Mouse (Mus musculus) c-Kit-positive CD71-positive TER-119-positive erythroid progenitor cells, embryonic 14.5 days (primary cell): ENCODE data around the gene Efna4.

ENCODE experiments used
- DNase-seq: peaks from one replicate; pipeline ENCODE4 v3.0.0-alpha.2; 2013; ENCODE audit warnings: low spot score

The Efna4 gene

GRCm38 (mm10) chr3:89361675-89362074, 23.8 kb upstream of the Efna4 start, which contains the start of gene Dcst2:
Dcst2 (plus strand) TSS chr3:89361975.
- DNase-seq, result no peak

DNA sequence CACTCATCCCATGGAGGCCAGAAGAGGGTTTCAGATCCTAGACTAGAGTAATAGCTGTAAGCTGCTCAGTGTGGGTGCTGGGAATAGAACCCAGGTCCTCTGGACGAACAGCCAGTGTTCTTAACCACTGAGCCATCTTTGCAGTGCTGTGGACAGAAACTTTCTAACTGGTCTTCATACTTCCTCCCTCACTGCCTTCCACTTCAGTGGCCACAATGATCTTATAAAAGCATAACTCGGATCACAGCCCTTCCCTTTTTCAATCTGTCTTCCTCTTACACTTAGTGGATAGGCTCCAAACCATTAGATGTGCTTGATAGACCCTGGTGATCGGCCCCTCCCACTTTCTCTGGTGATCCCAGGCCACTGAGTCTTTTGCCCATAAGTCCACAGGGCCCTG, 22.4 kb upstream of the Efna4 start:
- no peak for DNase-seq

DNA sequence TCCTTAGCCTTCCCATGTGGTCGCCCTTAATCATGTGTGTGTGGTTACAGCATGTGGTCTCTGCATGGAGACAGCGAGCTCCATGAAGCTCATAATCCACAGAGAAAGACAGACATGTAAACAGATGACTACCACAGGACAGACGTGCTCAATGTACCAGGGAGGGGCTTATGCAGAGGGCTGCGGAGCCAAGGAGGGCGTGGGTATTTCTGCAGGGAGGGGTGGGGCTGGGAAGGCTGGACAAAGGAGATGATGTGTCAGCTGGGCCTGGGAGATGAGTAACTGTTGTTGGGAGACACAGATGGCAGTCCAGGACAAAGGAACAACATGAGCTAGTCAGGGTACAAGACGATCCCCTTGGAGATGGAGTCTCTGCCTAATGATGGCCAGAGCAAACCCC, 21.8 kb upstream of the Efna4 start:
- no peak for DNase-seq

GRCm38 (mm10) chr3:89356029-89356428, 18.2 kb upstream of the Efna4 start:
- no peak for DNase-seq

DNA sequence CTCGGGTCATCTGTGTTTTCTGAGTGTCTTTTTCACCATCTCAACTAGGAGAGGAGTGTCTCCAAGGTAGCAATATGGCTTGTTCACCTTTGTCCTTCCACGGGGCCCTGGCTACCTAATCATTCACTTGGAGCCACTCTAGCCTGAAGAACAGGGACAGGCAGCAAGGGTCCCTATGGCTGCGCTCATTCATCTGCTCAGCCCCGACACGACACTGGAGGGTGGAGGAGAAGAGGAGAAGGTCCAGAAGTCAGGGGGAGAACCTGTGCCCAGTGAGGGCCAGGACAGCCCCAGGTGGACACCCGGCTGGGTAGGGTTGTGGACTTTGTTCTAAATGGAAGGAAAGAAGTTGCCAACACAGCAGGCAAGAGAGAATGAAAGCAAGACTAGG, 17.7 kb upstream of the Efna4 start:
- no peak for DNase-seq

GRCm38 (mm10) chr3:89354816-89355511, 17.1 kb upstream of the Efna4 start:
- peak; percentile 65 for DNase-seq

DNA sequence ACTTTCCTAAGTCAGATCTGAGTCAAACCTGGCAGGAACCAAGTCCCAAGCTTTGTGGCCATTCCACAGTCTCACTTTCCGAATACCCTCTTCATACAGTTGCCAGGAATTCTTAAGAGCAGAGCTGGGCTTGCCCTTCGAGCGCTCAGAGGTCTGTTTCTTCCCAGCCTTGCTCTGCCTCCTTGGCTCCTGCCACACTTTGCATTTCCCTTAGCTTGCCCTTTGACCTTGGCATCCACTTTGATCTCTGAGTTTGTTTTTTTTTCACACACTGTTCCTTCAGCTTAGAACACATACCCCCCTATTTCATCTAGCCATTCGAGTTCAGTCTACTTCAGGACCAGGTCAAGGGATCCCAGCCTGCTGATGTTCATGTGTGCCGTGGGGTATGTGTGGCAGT, 13.4 kb upstream of the Efna4 start:
- DNase-seq, result no peak

- peak; percentile 57 for DNase-seq
Measured at GRCm38 (mm10) chr3:89349869-89350501, 12.2 kb upstream of the Efna4 start, which contains the start of gene Adam15. Adam15 (minus strand) TSS chr3:89349996.

GRCm38 (mm10) chr3:89348911-89349868, 11.4 kb upstream of the Efna4 start:
- no peak for DNase-seq

DNA sequence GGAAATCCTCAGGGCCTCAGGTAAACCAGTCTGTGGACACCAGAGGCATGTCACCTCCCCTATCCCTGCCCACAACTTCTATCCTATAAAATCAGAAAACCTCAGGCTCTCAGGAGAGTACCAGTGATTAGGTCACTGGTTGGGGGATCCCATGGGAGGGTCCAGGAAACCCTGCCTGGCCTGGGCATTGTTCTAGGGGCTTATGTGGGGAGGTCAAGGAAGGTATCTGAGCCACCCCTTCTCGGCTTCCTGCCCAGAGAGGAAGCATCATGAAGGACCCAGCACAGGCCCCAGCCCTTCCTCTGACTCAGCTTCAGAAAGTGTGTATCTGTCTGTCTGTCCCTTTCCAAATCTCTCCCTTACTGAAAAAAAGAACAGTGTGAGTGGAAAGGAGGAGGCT, 10.1 kb upstream of the Efna4 start:
- no peak for DNase-seq

DNA sequence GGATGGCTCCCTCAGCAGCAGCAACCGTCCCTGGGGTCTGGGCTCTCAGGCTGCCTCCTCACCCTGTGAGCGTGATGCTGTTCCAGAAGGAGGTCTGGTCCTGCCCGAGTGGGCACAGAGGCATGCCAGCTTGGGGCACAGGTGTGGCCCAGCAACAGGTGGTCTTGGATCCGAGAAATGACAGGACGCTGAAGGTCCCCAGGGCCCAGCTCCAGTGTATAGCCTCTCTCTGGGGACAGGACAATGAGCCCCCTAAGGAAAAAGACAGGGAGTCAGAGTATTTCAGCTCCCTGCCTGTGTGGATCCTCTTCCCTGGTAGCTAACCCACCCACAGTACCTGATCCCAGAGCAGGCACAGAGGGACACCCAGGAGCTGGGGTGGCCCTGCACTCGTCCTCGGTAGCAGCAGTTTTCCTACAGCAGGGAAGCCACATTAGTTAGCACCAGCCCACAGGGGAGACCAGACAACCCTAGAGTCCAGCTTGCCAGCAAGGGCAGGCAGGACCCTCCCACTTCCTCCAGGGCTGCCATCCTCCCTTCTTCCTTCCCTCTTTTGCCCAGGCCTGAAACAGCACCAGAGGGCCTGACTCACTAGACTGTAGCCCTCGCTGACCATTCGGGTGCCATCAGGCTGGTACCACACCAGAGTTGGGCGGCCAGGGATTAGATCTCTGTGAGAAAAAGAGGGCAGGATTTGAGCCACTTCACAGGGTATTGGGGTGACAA, 9.2 kb upstream of the Efna4 start:
- DNase-seq, result no peak

DNA sequence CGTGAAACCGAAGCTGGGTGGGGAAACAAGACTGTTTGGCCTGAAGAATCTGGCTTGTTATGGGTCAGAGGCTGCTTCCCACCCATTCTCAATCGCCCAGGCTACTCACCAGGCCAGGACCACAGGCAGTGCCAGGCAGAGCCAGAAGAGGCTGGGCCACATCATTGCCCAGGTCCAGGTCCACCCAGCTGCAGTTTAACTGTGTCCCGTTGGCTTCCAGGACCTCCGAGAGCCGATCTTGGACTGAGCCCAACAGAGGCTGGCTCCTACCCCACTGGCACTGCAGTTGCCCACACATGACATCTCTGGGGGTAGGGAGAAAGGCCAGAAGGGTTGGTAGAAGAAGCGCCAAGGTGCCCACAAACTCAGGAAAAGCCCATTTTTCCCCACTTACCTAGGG, 5.5 kb upstream of the Efna4 start:
- DNase-seq, result no peak

DNA sequence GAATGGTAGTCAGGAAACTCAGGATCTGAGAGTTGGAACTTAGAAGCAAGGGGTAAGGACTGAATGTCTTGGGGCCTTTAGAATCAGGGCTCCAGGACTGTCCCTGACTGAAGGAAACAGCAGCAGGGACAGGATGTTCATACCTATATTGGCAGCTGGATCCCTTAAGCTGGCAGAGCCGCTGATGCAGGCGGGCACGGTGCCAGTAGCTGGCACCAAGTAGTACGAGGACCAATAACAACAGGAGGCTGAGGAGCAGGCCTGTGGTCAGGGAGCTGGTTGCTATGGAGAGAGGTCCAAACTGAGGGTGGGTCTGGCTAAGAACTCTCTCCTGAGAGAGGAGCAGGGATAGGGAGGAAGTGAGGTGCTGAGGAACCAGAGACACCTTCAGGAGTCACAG, 4.0 kb upstream of the Efna4 start:
- no peak for DNase-seq

GRCm38 (mm10) chr3:89340465-89340864, 2.6 kb upstream of the Efna4 start:
- DNase-seq, result peak; percentile 65

- DNase-seq, result peak; percentile 55
Measured at GRCm38 (mm10) chr3:89339416-89339815, 1.6 kb upstream of the Efna4 start.

DNA sequence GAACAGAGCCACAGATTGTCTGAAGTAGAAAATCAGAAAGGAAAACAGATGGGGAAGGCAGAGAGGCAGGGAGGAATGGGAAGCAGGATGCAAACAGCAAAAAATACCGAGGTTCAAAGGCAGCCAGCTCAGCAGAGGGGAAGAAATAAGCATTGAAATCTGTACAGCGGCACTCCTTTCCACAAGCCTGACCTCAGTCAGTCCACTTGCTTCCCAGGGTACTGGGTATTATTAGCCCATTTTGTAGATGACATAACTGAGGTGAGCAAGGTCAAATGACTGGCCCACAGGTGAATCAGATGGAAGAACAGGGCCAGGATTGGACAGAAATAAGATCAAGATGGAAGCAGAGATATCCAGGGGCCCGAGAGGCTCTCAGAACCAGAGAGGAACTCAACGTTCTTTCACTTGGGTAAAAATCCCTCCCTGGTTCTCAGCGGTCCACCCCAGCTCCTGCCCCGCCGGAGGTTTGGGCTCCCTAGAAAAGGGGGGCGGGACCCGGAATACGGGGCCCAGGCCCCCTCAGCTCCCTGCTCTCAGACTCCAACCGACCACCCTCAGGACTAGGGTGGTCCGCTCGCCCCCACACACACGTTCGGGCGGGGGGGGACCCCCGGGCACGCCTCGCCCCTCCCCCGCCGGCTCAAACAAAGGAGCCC, 637 bp downstream of the Efna4 start:
- DNase-seq, result no peak

DNA sequence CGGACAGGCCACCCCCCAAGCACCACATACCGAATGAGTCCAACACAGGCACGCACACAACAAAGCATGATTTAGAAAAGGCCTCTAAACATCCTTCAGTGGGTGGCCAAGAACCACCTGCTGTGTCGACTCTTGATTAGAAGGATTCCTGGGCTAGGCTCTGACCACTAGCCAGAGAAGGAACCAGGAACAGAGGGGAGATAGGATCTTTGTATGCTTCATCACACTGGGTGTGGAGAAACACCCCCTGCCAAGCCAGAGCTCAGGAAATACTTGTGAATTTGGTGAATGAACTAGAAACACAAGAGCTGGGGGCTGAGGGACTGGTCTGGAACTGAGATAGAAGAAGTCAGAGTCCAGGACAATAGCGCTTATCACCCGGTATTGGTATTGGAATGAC, 1.3 kb downstream of the Efna4 start:
- DNase-seq, result no peak

GRCm38 (mm10) chr3:89333053-89333452, 4.8 kb downstream of the Efna4 start:
- no peak for DNase-seq

GRCm38 (mm10) chr3:89332476-89332875, 5.4 kb downstream of the Efna4 start:
- DNase-seq, result no peak

DNA sequence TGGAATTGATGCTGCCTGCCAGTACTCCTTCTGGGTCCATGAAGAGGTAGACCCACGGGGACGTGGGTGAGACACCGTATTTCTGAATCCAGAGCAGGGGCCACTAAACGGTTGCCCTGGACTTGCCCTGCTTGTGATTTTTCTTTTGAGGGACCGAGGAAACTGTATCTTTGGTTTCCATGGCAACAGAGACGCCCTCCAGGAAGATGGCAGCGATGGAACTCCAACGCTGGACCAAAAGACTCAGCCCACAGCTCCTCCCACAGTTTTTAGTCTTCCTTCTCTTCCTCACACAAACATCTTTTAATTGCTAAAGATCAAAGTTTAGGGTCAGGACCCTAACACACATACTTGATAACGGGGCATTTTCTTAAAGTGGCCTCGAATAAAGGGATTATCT, 5.8 kb downstream of the Efna4 start:
- DNase-seq, result no peak

- no peak for DNase-seq
Measured at GRCm38 (mm10) chr3:89331561-89331960, 6.3 kb downstream of the Efna4 start.

GRCm38 (mm10) chr3:89330948-89331347, 6.9 kb downstream of the Efna4 start:
- no peak for DNase-seq
